Mouse (Mus musculus): ENCODE data around the gene Pex14.

- TF ChIP-seq POLR2A (IDR thresholded peaks at IDR 0.05; ENCODE audit: insufficient read depth, low read depth, low read length) (no peak), CTCF (IDR thresholded peaks at IDR 0.05; ENCODE audit: insufficient read depth, low read depth, low read length) (no peak)
Observed at GRCm38 (mm10) chr4:149059713-149060112, 40.0 kb downstream of the Pex14 start.
